Mouse (Mus musculus): ENCODE results near the gene Cxcl2.

DNA sequence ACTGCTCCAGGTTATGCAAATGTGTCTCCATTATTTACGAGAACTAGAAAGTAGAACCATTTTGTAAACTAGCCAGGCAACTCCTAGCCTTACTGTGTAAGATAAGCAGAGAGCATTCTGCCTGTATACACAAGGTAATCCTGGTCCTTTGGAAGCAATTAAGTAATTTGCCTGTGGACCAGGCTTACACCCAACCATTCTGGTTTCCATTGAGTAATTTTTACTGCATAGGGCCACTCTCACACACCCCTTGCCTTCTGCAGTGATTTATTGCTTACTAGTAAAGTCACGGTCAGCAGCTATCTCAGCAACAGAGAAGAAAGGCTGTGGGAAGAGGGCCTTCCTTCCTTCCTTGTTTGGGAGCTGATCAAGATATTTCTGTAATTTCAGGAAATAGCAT lies 33.0 kb downstream of the Cxcl2 start:
- TF ChIP-seq CTCF (IDR thresholded peaks at IDR 0.05; ENCODE audit: extremely low read depth, insufficient read depth, low read length) (no peak), POLR2A (IDR thresholded peaks at IDR 0.05; ENCODE audit: extremely low read depth, insufficient read depth, low read length) (no peak)
